Mouse (Mus musculus): ENCODE results near the gene Scgb1b3.

Gene Scgb1b3

DNA sequence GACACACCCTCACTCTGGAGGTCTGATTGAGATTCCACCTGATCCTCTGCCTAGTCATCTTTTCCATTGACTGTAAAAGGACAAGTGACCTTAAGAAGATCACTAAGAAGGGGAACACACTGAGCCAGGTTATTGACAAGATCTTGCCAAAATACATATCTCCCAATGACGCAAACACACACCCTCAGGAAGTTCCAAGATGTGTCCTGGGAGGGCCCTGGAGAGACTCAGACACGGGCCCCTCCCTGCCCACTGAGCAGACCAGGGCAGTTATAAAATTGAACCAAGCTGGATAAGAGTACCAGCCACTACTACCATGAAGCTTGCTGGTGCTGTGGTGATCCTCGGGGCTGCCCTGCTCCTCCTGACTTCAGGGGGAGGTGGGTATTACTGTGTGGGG is at the start of gene Scgb1b3:
Scgb1b3 (plus strand) TSS at position 301 of the 400 bp plus-strand sequence.
- no peak for DNase-seq (ENCODE audit: low spot score)

DNA sequence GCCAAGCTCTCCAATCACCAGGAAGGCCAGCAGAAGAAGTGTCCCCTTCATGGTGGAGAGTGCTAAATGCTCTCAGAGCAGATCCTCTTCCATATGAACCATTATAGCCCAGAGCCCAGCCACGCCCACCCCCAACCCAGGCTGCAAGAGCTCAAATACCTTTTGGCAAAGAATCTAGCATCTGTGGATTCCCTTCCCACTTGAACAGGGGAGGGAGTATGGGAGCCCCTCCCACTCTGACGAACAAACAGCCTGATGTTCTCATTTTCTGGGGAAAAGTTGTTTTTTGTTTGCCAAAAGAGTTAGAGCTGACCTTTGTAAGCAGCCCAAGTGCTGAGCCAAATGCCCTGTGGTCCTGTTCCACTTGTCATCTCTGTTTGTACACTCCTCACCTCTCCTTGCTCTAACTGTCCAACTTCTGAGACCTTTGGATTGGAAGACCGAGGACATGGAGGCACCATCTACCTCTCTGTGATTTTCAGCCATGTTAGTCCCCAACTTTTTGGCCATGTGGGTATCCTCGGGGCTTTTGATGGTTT is 13.3 kb upstream of the Scgb1b3 start, which contains the start of gene Scgb2b3:
Scgb2b3 (minus strand) TSS at position 51 of the 539 bp plus-strand sequence.
- DNase-seq (ENCODE audit: low spot score) = no peak
